Mouse (Mus musculus) megakaryocyte, embryonic 14.5 days (primary cell): ENCODE results near the gene Acot4. TPM values are rescaled to one million over a fixed set of nuclear protein-coding genes. Genes with fewer than 3 reads are reported as not detected.
A peak's percentile ranks its signal among the peaks of the same experiment; 100 is the strongest.
"Not testable (repeated sequence)": the region's sequence is repeated elsewhere in the genome, so short reads cannot be mapped to it uniquely, and the experiment has no call there.

Source experiments
- H3K27me3 ChIP-seq: replicated peaks from 2 replicates; pipeline ENCODE3; 2012; ENCODE audit warnings: inconsistent platforms
- H3K36me3 ChIP-seq: replicated peaks from 2 replicates; pipeline ENCODE3; 2012; ENCODE audit warnings: low read length, inconsistent platforms, mixed read lengths
- H3K4me1 ChIP-seq: 2 replicates; pipeline ENCODE4 v1.6.1; 2012; ENCODE audit warnings: inconsistent platforms
- H3K4me3 ChIP-seq: replicated peaks from 2 replicates; pipeline ENCODE3; 2012; ENCODE audit warnings: moderate library complexity, mild to moderate bottlenecking, inconsistent platforms
- H3K9me3 ChIP-seq: 2 replicates; pipeline ENCODE4 v1.6.1; 2012; ENCODE audit warnings: inconsistent platforms
- FLI1 ChIP-seq: IDR thresholded peaks from 2 replicates; pipeline ENCODE4 v1.6.1; 2012; ENCODE audit warnings: low read length, inconsistent platforms, mixed read lengths
- GATA1 ChIP-seq: IDR thresholded peaks from 3 replicates; pipeline ENCODE4 v1.6.1; 2012; ENCODE audit warnings: mixed read lengths, low read length, inconsistent platforms, borderline replicate concordance
- polyA plus RNA-seq: library from polyadenylated mRNA; stranded (reverse); fragments of >175 nt; gene quantifications from 2 replicates; pipeline ENCODE4 v1.2.3, GENCODE M21; 2012; ENCODE audit warnings: low replicate concordance; ENCODE audit not compliant: insufficient read depth

Acot4 gene
- polyA plus RNA-seq, 1 experiment, result not detected

DNA sequence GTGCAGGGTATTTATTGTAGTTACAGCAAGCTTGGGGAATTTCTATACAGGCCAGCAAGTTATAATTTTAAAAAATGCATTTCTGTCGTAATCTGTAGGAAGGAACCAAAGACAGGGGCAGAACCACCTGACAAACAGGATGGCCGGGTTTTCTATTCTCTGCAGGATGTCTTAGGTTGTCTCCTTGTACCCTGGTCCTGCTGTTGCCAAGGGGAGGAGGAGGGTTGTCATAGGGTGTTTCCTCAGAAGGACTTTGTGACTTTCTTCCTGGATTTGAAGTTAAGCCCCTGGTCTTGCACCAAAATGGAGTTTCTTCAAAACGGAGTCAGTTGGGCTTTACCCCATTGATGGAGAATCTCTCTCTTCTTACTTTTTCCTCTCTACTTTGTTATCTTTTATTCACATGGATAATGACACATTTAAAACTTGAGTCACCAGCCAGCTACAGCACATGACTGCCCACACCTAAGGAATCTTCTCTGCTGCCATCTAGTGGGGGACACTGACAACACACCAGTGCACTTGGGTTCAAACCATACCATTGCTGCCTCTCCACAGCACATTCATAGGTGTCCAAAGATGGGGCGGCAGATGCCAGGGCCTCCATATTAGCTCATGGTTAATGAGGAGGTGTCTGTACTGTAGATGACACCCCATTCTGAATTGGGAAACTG is 7.4 kb upstream of the Acot4 start:
- Histone ChIP-seq H3K27me3 (peaks cover 3% of the 10 kb centered on the region), H3K36me3 (no peaks in the 10 kb centered on the region), H3K9me3 (peaks cover 23% of the 10 kb centered on the region), H3K4me1 (peaks cover 9% of the 10 kb centered on the region), H3K4me3 (no peak overlapping the region)
- TF ChIP-seq GATA1 (no peak), FLI1 (no peak)

DNA sequence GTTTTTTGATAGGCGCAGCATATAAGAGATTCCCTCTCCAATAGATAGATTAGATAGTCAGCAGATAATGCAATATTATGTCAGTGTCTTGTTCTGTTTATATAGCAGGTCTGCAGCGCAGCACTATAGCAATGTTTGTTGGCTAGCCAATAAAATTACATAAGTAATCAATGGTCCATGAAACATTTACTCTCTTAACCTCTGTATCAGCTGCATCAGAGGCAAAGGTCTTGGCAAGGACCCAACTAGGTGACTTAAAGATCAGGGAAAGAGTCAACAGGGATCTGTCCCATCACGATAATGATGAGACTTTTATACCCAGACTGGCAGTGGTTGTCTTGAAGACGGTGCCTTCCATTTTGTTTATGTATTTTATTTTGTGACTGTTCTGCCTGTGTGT is 5.3 kb upstream of the Acot4 start:
- H3K4me3 ChIP-seq, result no peak overlapping the region
- TF ChIP-seq FLI1 (no peak), GATA1 (no peak)

DNA sequence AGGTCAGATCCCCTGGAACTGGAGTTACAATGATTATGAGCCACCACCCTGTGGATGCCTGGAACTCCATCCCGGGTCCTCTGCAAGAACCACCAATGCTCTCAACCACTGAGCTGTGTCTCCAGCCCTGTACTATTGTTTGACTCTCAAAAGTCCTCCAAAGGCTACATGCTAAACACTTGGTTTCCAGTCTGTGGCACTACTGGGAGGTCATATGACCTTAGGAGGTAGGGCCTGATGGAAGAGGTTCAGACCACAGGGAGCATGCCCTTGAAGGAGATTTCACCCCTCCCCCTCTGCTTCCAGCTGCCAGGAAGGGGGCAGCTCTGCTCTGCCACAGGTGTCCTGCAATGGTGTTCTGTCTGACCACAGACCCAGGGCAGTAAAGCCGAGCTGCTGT is 4.9 kb upstream of the Acot4 start:
- H3K36me3 ChIP-seq, H3K4me3 ChIP-seq: not testable (repeated sequence)

More for the DNA sequence above, 5.3 kb upstream of the Acot4 start:
- Histone ChIP-seq H3K27me3 (peaks cover 7% of the 10 kb centered on the region), H3K4me1 (peaks cover 9% of the 10 kb centered on the region), H3K9me3 (peaks cover 20% of the 10 kb centered on the region), H3K36me3 (no peaks in the 10 kb centered on the region)

DNA sequence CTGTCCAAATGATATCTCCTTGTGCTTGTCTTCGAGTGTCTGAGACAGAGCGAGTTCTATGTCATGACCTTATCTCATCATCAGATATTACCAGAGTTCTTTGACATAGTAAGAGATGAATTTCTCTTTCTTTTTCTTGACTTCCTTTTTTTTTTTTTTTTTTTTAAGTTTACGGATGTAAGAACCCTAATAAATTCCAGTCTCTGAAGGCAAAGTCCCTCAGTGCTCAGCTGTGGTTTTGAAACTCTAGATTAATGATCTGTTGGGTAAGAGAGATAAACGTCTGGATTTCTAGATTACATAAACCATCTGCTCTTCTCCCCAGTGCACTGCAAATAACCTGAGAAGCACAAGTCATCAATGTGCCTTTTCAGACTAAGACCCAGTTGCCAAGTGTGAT is 4.1 kb upstream of the Acot4 start:
- Histone ChIP-seq H3K4me1 (peaks cover 9% of the 10 kb centered on the region), H3K9me3 (peaks cover 20% of the 10 kb centered on the region), H3K4me3 (no peak overlapping the region), H3K36me3 (no peaks in the 10 kb centered on the region), H3K27me3 (peaks cover 15% of the 10 kb centered on the region)
- no peak for TF ChIP-seq GATA1
- no peak for TF ChIP-seq FLI1

More for the DNA sequence above, 4.9 kb upstream of the Acot4 start:
- H3K4me1 ChIP-seq, result not testable (repeated sequence)
- Histone ChIP-seq H3K27me3 (peaks cover 11% of the 10 kb centered on the region), H3K9me3 (peaks cover 20% of the 10 kb centered on the region)

DNA sequence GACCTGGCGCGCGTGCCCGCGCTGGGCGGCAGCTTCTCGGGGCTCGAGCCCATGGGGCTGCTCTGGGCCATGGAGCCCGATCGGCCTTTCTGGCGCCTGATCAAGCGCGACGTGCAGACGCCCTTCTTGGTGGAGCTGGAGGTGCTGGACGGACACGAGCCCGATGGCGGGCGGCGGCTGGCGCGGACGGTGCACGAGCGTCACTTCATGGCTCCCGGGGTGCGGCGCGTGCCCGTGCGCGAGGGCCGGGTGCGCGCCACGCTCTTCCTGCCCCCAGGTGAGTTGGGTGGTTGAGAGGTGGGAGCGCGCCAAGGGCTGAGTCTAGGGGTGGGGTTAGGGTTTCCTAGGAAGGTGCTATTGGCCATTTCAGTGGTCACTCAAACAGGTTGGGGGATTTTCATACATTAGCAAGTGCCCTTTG is 522 bp downstream of the Acot4 start, which contains the start of gene Gm49366:
Gene Gm49366, plus strand, starts transcription at position 245 of the 421 bp plus-strand sequence.
- H3K36me3 ChIP-seq, H3K4me1 ChIP-seq: not testable (repeated sequence)
- Histone ChIP-seq H3K9me3 (peaks cover 34% of the 10 kb centered on the region), H3K4me3 (peak within 1 kb of the TSS; percentile 76), H3K27me3 (peaks cover 29% of the 10 kb centered on the region)

DNA sequence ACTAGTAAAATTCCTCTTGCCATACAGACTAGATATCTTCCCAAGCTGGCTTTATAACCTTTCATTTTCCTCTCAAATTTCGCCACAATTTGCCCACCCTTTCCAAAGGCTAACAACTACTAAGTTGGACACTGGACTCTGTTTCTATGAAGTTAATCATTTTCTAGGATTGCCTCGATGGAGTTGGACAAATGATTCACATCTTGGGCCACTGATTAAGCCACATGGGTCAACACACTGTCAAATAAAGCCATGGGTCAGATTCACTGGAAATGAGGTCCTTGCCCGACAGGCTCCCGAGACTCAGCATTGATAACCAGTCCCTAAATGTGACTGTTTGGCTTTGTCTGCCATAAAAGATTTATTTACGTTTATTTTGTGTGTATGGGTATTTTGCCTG is 4.1 kb downstream of the Acot4 start:
- TF ChIP-seq GATA1 (no peak), FLI1 (no peak)
- peaks cover 22% of the 10 kb centered on the region for H3K4me1 ChIP-seq
- H3K27me3 ChIP-seq, result peaks cover 30% of the 10 kb centered on the region
- H3K9me3 ChIP-seq, result peaks cover 34% of the 10 kb centered on the region
- H3K4me3 ChIP-seq, result no peak overlapping the region
- no peaks in the 10 kb centered on the region for H3K36me3 ChIP-seq

DNA sequence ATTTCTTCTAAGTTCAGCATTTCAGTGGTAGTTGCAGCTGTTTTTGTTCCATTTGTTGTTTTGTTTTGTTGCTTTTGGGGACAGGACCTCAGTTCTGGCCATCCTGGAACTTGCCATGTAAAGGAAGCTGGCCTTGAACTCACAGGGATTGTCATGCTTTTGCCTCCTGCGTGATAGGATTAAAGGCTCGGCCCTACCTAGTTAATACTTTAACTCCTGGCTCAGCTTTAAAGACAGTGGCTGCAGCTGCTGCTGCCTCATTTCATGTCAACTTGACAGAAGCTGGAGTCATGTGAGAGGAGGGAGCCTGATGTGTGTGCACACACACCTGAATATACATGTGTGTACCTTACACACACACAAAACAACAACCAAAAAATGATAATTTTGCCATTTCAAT is 5.9 kb downstream of the Acot4 start:
- Histone ChIP-seq H3K27me3 (peaks cover 17% of the 10 kb centered on the region), H3K9me3 (peaks cover 24% of the 10 kb centered on the region)
- TF ChIP-seq GATA1, result no peak
- TF ChIP-seq FLI1, result no peak

DNA sequence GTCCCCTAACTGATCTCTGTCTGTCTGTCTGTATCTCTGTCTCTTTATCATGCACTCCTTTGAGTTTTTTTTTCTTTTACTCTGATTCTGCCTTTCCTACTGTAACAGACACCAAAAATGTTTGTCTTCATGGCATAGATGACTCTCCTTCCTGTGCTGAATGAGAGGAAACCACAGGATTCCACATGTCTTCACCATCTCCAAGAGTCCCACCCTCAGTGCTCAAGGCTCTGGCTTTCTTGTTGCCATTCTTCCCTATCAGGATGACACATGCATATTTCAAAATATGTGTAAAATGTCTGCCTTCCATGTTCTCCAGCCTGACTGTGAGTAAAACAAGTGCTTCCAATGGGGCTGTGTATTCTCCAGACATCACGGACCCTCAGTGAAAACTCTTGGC is 8.7 kb downstream of the Acot4 start:
- peaks cover 11% of the 10 kb centered on the region; the same call in 1 of the 2 replicates for H3K9me3 ChIP-seq
- no peak for TF ChIP-seq GATA1
- no peak for TF ChIP-seq FLI1
- no peak overlapping the region for H3K4me3 ChIP-seq
- H3K4me1 ChIP-seq, result peaks cover 47% of the 10 kb centered on the region
- H3K36me3 ChIP-seq, result no peaks in the 10 kb centered on the region
- peaks cover 16% of the 10 kb centered on the region for H3K27me3 ChIP-seq

More for the DNA sequence above, 5.9 kb downstream of the Acot4 start:
- Histone ChIP-seq H3K4me1 (peaks cover 31% of the 10 kb centered on the region), H3K36me3 (no peaks in the 10 kb centered on the region), H3K4me3 (no peak overlapping the region)

DNA sequence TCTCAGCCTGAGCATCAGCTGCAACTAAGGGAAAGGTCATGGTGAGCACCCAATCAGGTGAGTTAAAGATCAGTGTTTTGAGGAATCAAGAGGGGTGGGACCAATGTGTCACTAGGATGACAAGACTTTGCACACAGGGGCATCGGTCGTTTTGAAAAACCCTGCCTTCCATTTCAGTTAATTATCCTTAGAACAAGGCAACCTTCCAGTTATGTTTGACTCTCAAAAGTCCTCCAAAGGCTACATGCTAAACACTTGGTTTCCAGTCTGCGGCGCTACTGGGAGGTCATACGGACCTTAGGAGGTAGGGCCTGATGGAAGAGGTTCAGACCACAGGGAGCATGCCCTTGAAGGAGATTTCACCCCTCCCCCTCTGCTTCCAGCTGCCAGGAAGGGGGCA is 12.6 kb downstream of the Acot4 start:
- H3K4me1 ChIP-seq, result peaks cover 63% of the 10 kb centered on the region
- not testable (repeated sequence) for H3K4me3 ChIP-seq
- peaks cover 38% of the 10 kb centered on the region for H3K27me3 ChIP-seq

DNA sequence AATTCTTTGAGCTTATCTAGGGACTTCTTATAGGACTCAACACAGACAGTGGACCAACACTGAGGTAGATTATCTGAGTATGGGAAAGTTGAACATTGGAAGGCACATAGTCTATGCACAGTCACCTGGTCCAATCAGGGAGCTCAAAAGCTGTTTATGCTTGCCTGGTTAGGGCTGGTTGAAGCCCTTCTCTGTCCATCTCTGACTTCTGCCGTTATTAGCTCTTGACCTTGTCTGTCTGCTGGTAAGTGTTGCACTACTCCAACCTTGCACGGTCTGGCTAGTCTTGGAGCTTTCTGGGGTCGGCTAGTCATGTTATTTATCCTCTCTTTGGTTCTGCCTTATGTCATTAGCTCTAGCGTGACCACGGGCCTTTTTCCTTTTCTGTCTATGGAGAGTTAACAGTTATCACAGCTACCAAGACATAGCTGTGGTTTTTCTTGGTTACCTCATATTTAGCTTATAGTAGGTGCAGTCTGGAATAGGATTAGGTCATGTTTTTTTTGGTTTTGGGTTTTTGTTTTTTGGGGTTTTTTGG is 13.8 kb downstream of the Acot4 start, which contains the start of gene Acot3:
Gene Acot3, plus strand, starts transcription at position 208 of the 538 bp plus-strand sequence.
- TF ChIP-seq GATA1, result no peak
- no peak for TF ChIP-seq FLI1
- Histone ChIP-seq H3K27me3 (peaks cover 47% of the 10 kb centered on the region), H3K4me3 (peak within 1 kb of the TSS; percentile 23), H3K9me3 (peaks cover 8% of the 10 kb centered on the region; the same call in 1 of the 2 replicates), H3K4me1 (peaks cover 50% of the 10 kb centered on the region), H3K36me3 (no peaks in the 10 kb centered on the region)

More for the DNA sequence above, 12.6 kb downstream of the Acot4 start:
- not testable (repeated sequence) for H3K36me3 ChIP-seq, H3K9me3 ChIP-seq

DNA sequence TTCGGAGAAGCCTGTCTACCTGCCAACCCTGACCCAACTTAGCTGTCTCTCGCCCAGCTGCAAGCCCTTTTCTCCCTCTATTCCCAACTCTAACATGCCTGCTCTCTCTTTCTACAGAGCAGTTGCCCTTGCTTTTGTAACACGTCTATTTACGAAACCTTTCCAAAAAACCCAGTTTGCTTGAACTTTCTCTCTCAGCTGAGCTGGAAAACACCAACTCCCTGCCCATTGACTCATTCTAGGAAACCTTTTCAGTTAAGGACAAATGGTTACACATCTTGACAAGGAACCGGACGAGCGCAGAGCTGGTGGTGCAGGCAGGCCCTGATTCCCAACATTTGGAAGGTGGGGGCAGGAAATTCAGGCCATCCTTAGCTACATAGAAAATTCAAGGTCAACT is 14.4 kb downstream of the Acot4 start:
- peaks cover 53% of the 10 kb centered on the region for H3K27me3 ChIP-seq
- no peaks in the 10 kb centered on the region for H3K36me3 ChIP-seq
- TF ChIP-seq GATA1 (no peak), FLI1 (no peak)
- no peak overlapping the region for H3K4me3 ChIP-seq
- H3K9me3 ChIP-seq, result peaks cover 8% of the 10 kb centered on the region; the same call in 1 of the 2 replicates
- H3K4me1 ChIP-seq, result peaks cover 44% of the 10 kb centered on the region
